ENCODE assay signal across 12 mouse cellular contexts in the genomic region with DNA sequence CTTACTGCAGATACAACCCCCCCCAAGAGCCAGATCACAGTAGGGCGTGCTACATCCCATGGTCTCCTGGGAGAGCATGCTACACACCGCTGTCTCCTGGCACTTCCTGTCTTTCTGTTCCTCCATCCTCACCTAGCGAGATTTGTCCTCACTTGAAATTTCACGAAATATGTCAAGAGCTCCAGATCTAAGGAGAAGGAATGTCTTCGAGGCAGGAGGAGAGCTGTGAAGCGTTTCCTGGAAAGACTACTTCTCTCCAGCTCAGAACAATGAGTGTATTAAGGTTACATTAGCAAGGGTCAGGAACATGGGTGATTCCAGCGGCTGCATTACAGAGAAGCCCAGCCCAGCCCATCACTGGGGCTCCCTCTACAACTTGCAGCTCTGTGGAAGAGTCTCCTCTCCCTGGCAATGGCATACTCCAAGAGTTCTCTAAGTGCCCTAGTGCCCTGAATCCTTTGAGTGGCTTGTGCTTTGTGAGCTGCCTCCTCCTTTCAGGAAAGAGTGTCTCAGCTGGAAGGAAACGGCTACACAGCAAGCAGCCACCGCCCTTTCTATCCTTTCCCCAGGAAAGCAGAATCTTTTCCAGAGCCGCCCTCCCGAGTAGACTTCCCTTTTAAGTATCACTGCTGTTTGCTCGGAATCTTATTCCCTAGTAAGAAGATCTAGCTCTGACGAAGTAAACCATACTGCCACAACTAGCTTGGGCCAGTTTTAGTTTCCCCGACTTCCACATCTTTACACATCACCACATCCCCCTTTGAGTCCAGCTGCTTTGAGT. TPM values are rescaled to one million over a fixed set of nuclear protein-coding genes. Genes with fewer than 3 reads are reported as not detected.
DNase-seq lines count a peak whose midpoint lies in the region; ATAC-seq lines count a peak whose summit lies in the region.
"Had no signal": no experiment of that assay in that cellular context is flagged by ENCODE, and none has a peak within 500 bp of the region (broad histone marks: within the 10 kb centered on the region; RNA-seq: fewer than 3 reads in every experiment).

No protein-coding gene starts in this region.

- no peaks in the 10 kb centered on the region for H3K27me3 ChIP-seq in lung, embryonic 16.5 days (ENCODE audit: control insufficient read depth, insufficient read depth, low read depth, low read length)
- no peaks in the 10 kb centered on the region for H3K27me3 ChIP-seq in heart, embryonic 11.5 days (ENCODE audit: control insufficient read depth, insufficient read depth, low read length)

- DNase-seq in heart, adult 8-10 months (ENCODE audit: low spot score), result peak; percentile 10
- no peak for DNase-seq in heart, postnatal 36 days
- no peak for DNase-seq in lung, adult 18-20 months
- peak; percentile 33 for DNase-seq in lung, postnatal 10 days
- no peak for DNase-seq in layer of hippocampus, adult 9-11 months
- no peak for DNase-seq in gastrocnemius, adult 18-20 months (ENCODE audit: low spot score)
- DNase-seq: cerebellum, postnatal 25 days had no signal

- H3K4me2 ChIP-seq in lung, embryonic 16.5 days (ENCODE audit: low read depth, low read length), result peak overlapping the region; percentile 13; the same call in 1 of the 2 replicates
- no peak overlapping the region for H3K4me2 ChIP-seq in heart, embryonic 11.5 days

- H3K9me3 ChIP-seq in lung, embryonic 16.5 days (ENCODE audit: control insufficient read depth, low read length), result no peaks in the 10 kb centered on the region
- no peaks in the 10 kb centered on the region for H3K9me3 ChIP-seq in heart, embryonic 11.5 days (replicated peaks; ENCODE audit: control insufficient read depth, low read length)

- peaks cover 15% of the 10 kb centered on the region for H3K4me1 ChIP-seq in lung, embryonic 16.5 days (replicated peaks; ENCODE audit: control insufficient read depth, insufficient read depth, low read length)
- peaks cover 12% of the 10 kb centered on the region for H3K4me1 ChIP-seq in heart, embryonic 11.5 days (ENCODE audit: control insufficient read depth, insufficient read depth, low read length)

- H3K36me3 ChIP-seq in lung, embryonic 16.5 days (ENCODE audit: control insufficient read depth, insufficient read depth, low read length), result no peaks in the 10 kb centered on the region
- no peaks in the 10 kb centered on the region for H3K36me3 ChIP-seq in heart, embryonic 11.5 days (ENCODE audit: control insufficient read depth, insufficient read depth, low read length)

- intact Hi-C loops in heart, postnatal 36 days (cut with DNase I), result no loop called here

- H3K27ac ChIP-seq in lung, embryonic 16.5 days (ENCODE audit: low read length), result peak overlapping the region; percentile 44
- H3K27ac ChIP-seq in heart, embryonic 11.5 days (ENCODE audit: low read depth, low read length), result 0 out of 2 replicates have a peak overlapping the region, but pooled peaks have one; percentile 47
- H3K27ac ChIP-seq: macrophage had no signal

- no peak overlapping the region for H3K4me3 ChIP-seq in lung, embryonic 16.5 days (ENCODE audit: low read length)
- H3K4me3 ChIP-seq in heart, embryonic 11.5 days (ENCODE audit: low read depth, low read length), result no peak overlapping the region

- 0 out of 2 replicates have a peak overlapping the region, but pooled peaks have one; percentile 8 for H3K9ac ChIP-seq in lung, embryonic 16.5 days (ENCODE audit: low read length)
- no peak overlapping the region for H3K9ac ChIP-seq in heart, embryonic 11.5 days (ENCODE audit: low read depth, low read length)

- peak; percentile 39; the same call in 1 of the 2 replicates for ATAC-seq in lung, embryonic 16.5 days (ENCODE audit: low read depth)
- no peak for ATAC-seq in heart, embryonic 11.5 days (replicated peaks; ENCODE audit: insufficient number of reproducible peaks, low FRiP score, low TSS enrichment)

- 33% methylated on average over 14 of the region's 14 CpGs for WGBS in lung, embryonic 16.5 days
- WGBS in heart, embryonic 11.5 days (ENCODE audit: insufficient replicate concordance), result 45% methylated on average over 14 of the region's 14 CpGs

RNA-seq across cellular contexts. Expression of a gene that starts 1.1 kb away (rescaled TPM):
- under 1 TPM in 2 of 4 experiments, not detected in 2; 0.14 to 0.41 TPM for total RNA-seq in heart, adult 8-10 months (2022)
- under 1 TPM; 0.19 to 0.38 TPM for total RNA-seq in heart, postnatal 36 days (2021)
- 0.84 and 1.1 TPM in 2 replicates for polyA plus RNA-seq in lung, embryonic 16.5 days (2015; fragmentation: Nextera tagmentation; extraction: Ambion mirVana)
- polyA plus RNA-seq in heart, embryonic 11.5 days (2014; fragmentation: Nextera tagmentation; extraction: Ambion mirVana), result 3.7 and 5.3 TPM in 2 replicates
- under 1 TPM in 1 of 2 experiments, not detected in 1; 0.14 TPM for total RNA-seq in gastrocnemius, adult 18-20 months (2021)
- total RNA-seq: gastrocnemius, adult 8-10 months had no signal
- polyA plus RNA-seq: C2C12, macrophage had no signal

RNA-seq across cellular contexts. Expression of a gene that starts 42.0 kb away (rescaled TPM):
- 10 to 100 TPM; 14.0 to 17.9 (median 16.1) TPM for total RNA-seq in heart, adult 8-10 months (2022)
- 10 to 100 TPM; 15.0 to 17.9 TPM for total RNA-seq in heart, postnatal 36 days (2021)
- polyA plus RNA-seq in lung, embryonic 16.5 days (2015; fragmentation: Nextera tagmentation; extraction: Ambion mirVana), result 30.9 and 34.4 TPM in 2 replicates
- 23.2 and 26.8 TPM in 2 replicates for polyA plus RNA-seq in heart, embryonic 11.5 days (2014; fragmentation: Nextera tagmentation; extraction: Ambion mirVana)
- 10 to 100 TPM in 1 of 2 experiments, 1 to 10 TPM in 1; 8.4 to 12.5 TPM for total RNA-seq in gastrocnemius, adult 18-20 months (2021)

Comparison
In these comparisons a context has a peak if more than half of its experiments do, and no peak if none do; other contexts are left out.
1. DNase-seq: peak in heart, adult 8-10 months (single experiment) and lung, postnatal 10 days (single experiment); none in heart, postnatal 36 days (0 of 2), lung, adult 18-20 months (0 of 2), layer of hippocampus, adult 9-11 months (single experiment) and gastrocnemius, adult 18-20 months (single experiment).